Mouse (Mus musculus) spleen, adult 2 months (tissue): ENCODE data around the gene Acvr1b.

ENCODE experiments used
- CTCF ChIP-seq: fragments of 200-500 bp; IDR thresholded peaks from 2 replicates; pipeline ENCODE4 v1.5.1; 2011; ENCODE audit warnings: mild to moderate bottlenecking, inconsistent platforms; ENCODE audit not compliant: insufficient read depth, insufficient read length, insufficient replicate concordance; ENCODE audit errors: extremely low read depth
- POLR2A ChIP-seq: fragments of 200-500 bp; IDR thresholded peaks from 2 replicates; pipeline ENCODE4 v1.6.1; 2011; ENCODE audit warnings: low read depth, low read length, inconsistent platforms

DNA sequence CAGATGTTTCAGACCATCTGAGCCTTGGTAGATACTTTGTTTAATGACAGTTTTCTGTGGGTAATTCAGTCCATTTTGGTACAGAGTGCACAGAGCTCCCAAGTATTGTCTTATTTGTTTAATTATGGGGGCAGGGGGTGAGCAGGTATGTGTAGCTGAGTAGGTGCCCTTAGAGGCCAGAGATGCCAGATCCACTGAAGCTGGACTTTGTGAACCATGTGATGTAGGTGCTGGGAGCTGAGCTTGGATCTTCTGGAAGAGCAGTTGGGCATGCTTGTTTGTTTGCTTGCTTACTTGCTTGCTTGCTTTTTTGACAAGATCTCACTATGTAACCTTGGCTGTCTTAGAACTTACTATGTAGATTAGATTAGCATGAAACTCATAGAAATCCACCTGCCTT is 23.1 kb downstream of the Acvr1b start:
- TF ChIP-seq POLR2A = no peak
- no peak for TF ChIP-seq CTCF
